Mouse (Mus musculus) CH12.LX (cell line): ENCODE measurements around the gene Med15. TPM values are rescaled to one million over a fixed set of nuclear protein-coding genes. Genes with fewer than 3 reads are reported as not detected.

Experiments
- DNase-seq: peaks from one replicate; pipeline ENCODE4 v3.0.0-alpha.2; 2013; ENCODE audit errors: extremely low read depth
- H3K27ac ChIP-seq: 2 replicates; pipeline ENCODE4 v1.5.1; 2012; ENCODE audit warnings: low read depth, mild to moderate bottlenecking, control low read depth, moderate library complexity; ENCODE audit not compliant: insufficient read depth
- H3K27me3 ChIP-seq: replicated peaks from 2 replicates; pipeline ENCODE3; 2012; ENCODE audit warnings: inconsistent platforms
- H3K36me3 ChIP-seq, 2 experiments: replicated peaks in 1 of 2; 2 replicates each; pipeline versions ENCODE3 to v1.6.1; 2012; ENCODE audit warnings: inconsistent platforms in 1 of 2, low read length in 1 of 2, mild to moderate bottlenecking in 1 of 2, mixed read lengths in 1 of 2, moderate library complexity in 1 of 2; ENCODE audit not compliant: control insufficient read depth in 1 of 2, insufficient read depth in 1 of 2
- H3K4me1 ChIP-seq, 2 experiments: 2 replicates each; pipeline ENCODE4 v1.6.1; 2012; ENCODE audit warnings: inconsistent platforms in 1 of 2, moderate library complexity in 1 of 2; ENCODE audit not compliant: insufficient read depth in 2 of 2, control insufficient read depth in 1 of 2
- H3K4me2 ChIP-seq: 2 replicates; pipeline ENCODE4 v1.6.1; 2012; ENCODE audit warnings: low read depth, mild to moderate bottlenecking, control low read depth; ENCODE audit not compliant: poor library complexity, insufficient read depth, severe bottlenecking
- H3K4me3 ChIP-seq, 3 experiments: fragments of 150-350 bp in 1 of 3; sonication (generic) in 1 of 3; replicated peaks in 1 of 3; 2 replicates each; pipeline versions ENCODE3 to v1.5.1; 2011 to 2012; ENCODE audit warnings: low read depth in 2 of 3, low read length in 2 of 3, mild to moderate bottlenecking in 2 of 3, moderate library complexity in 2 of 3, control low read depth in 1 of 3, improper control_type of control experiment in 1 of 3, inconsistent platforms in 1 of 3, mixed read lengths in 1 of 3; ENCODE audit not compliant: poor library complexity in 1 of 3
- H3K79me2 ChIP-seq: replicated peaks from 2 replicates; pipeline ENCODE4 v1.6.1; 2012; ENCODE audit warnings: mild to moderate bottlenecking, moderate library complexity; ENCODE audit not compliant: control insufficient read depth, poor library complexity, insufficient read depth, severe bottlenecking; ENCODE audit errors: extremely low read depth
- H3K9ac ChIP-seq: 2 replicates; pipeline ENCODE4 v1.6.1; 2012; ENCODE audit warnings: low read depth, mild to moderate bottlenecking, control low read depth, moderate library complexity; ENCODE audit not compliant: insufficient read depth
- H3K9me3 ChIP-seq: replicated peaks from 2 replicates; pipeline ENCODE3; 2012; ENCODE audit warnings: low read length, inconsistent platforms, mixed read lengths
- CHD1 ChIP-seq: IDR thresholded peaks from 2 replicates; pipeline ENCODE4 v1.6.1; 2012; ENCODE audit warnings: low read depth, low read length, improper control_type of control experiment, inconsistent platforms
- CHD2 ChIP-seq: IDR thresholded peaks from 2 replicates; pipeline ENCODE4 v1.6.1; 2011; ENCODE audit warnings: low read length, improper control_type of control experiment
- CTCF ChIP-seq, 2 experiments: IDR thresholded peaks in 1 of 2; conservative IDR thresholded peaks in 1 of 2; 2 replicates each; pipeline ENCODE4 v1.5.1; 2011 to 2012; ENCODE audit warnings: low read depth in 2 of 2, low read length in 2 of 2, improper control_type of control experiment in 1 of 2, inconsistent platforms in 1 of 2, mild to moderate bottlenecking in 1 of 2, moderate library complexity in 1 of 2
- E2F4 ChIP-seq: IDR thresholded peaks from 2 replicates; pipeline ENCODE4 v1.6.1; 2011; ENCODE audit warnings: low read depth, low read length, improper control_type of control experiment; ENCODE audit not compliant: insufficient replicate concordance
- EP300 ChIP-seq: IDR thresholded peaks from 2 replicates; pipeline ENCODE4 v1.6.1; 2011; ENCODE audit warnings: low read length, improper control_type of control experiment
- ETS1 ChIP-seq: conservative IDR thresholded peaks from 2 replicates; pipeline ENCODE4 v1.6.1; 2012; ENCODE audit warnings: low read depth, mild to moderate bottlenecking, inconsistent platforms, low read length, improper control_type of control experiment, moderate library complexity
- HCFC1 ChIP-seq: IDR thresholded peaks from 2 replicates; pipeline ENCODE4 v1.6.1; 2012; ENCODE audit warnings: low read depth, mild to moderate bottlenecking, inconsistent platforms, low read length, improper control_type of control experiment
- IRF4 ChIP-seq: IDR thresholded peaks from 2 replicates; pipeline ENCODE4 v1.6.1; 2014; ENCODE audit warnings: low read depth, mild to moderate bottlenecking, inconsistent platforms, low read length, improper control_type of control experiment
- JUND ChIP-seq: conservative IDR thresholded peaks from 2 replicates; pipeline ENCODE4 v1.6.1; 2011; ENCODE audit warnings: low read depth, low read length, improper control_type of control experiment
- KAT2A ChIP-seq: IDR thresholded peaks from 2 replicates; pipeline ENCODE4 v1.6.1; 2012; ENCODE audit warnings: low read length, improper control_type of control experiment, inconsistent platforms; ENCODE audit not compliant: insufficient replicate concordance
- MAX ChIP-seq: IDR thresholded peaks from 2 replicates; pipeline ENCODE4 v1.6.1; 2011; ENCODE audit warnings: low read length, improper control_type of control experiment
- MXI1 ChIP-seq: IDR thresholded peaks from 2 replicates; pipeline ENCODE4 v1.6.1; 2011; ENCODE audit warnings: mild to moderate bottlenecking, low read depth, low read length, improper control_type of control experiment
- MYC ChIP-seq: IDR thresholded peaks from 2 replicates; pipeline ENCODE4 v1.6.1; 2011; ENCODE audit warnings: low read depth, mild to moderate bottlenecking, improper control_type of control experiment, low read length
- NELFE ChIP-seq: IDR thresholded peaks from 2 replicates; pipeline ENCODE4 v1.6.1; 2011; ENCODE audit warnings: low read depth, low read length, improper control_type of control experiment
- POLR2AphosphoS2 ChIP-seq: IDR thresholded peaks from 2 replicates; pipeline ENCODE4 v1.6.1; 2011; ENCODE audit warnings: low read depth, low read length, improper control_type of control experiment
- RAD21 ChIP-seq: IDR thresholded peaks from 2 replicates; pipeline ENCODE4 v1.6.1; 2011; ENCODE audit warnings: low read depth, mild to moderate bottlenecking, low read length, improper control_type of control experiment, moderate library complexity
- RCOR1 ChIP-seq: conservative IDR thresholded peaks from 2 replicates; pipeline ENCODE4 v1.6.1; 2012; ENCODE audit warnings: low read depth, mild to moderate bottlenecking, inconsistent platforms, low read length, improper control_type of control experiment
- TBP ChIP-seq: conservative IDR thresholded peaks from 2 replicates; pipeline ENCODE4 v1.6.1; 2011; ENCODE audit warnings: low read depth, low read length, improper control_type of control experiment
- TCF12 ChIP-seq: IDR thresholded peaks from 2 replicates; pipeline ENCODE4 v1.6.1; 2014; ENCODE audit warnings: low read depth, mild to moderate bottlenecking, inconsistent platforms, low read length, improper control_type of control experiment
- USF1 ChIP-seq: IDR thresholded peaks from 2 replicates; pipeline ENCODE4 v1.6.1; 2014; ENCODE audit warnings: low read depth, mild to moderate bottlenecking, inconsistent platforms, low read length, improper control_type of control experiment
- ZNF384 ChIP-seq: IDR thresholded peaks from 2 replicates; pipeline ENCODE4 v1.6.1; 2012; ENCODE audit warnings: low read depth, low read length, improper control_type of control experiment, inconsistent platforms
- dilution Hi-C: fragments of 300-500 bp; cut with MboI; formaldehyde crosslinking; loops from 2 replicates; pipeline ENCODE4 v1.14.3; 2020; ENCODE audit warnings: low sequenced_read_pairs; ENCODE audit not compliant: extremely low pct_unique_long_range_greater_than_20kb, extremely low pct_ligation_motif_present
- in situ Hi-C: fragments of 300-500 bp; cut with MboI; formaldehyde crosslinking; loops from 3 replicates; pipeline ENCODE4 v1.14.3; 2019; ENCODE audit warnings: low sequenced_read_pairs, low pct_ligation_motif_present, low pct_unique_long_range_greater_than_20kb, mixed read lengths
- polyA plus RNA-seq: library from polyadenylated mRNA; unstranded; fragments of >175 nt; gene quantifications from 2 replicates; pipeline ENCODE4 v1.2.1, GENCODE M21; 2012; ENCODE audit warnings: low read depth; ENCODE audit not compliant: insufficient read length
- total RNA-seq, 2 experiments: library from RNA; depleted of rRNA; stranded (reverse); fragments of 300-350 nt in 1 of 2; fragments of >200 nt in 1 of 2; gene quantifications; 2 replicates each; pipeline ENCODE4 v1.2.3; 2012 to 2014

Gene Med15
- total and polyA plus RNA-seq, 3 experiments = 20.1 to 78.1 (median 42.6) TPM

DNA sequence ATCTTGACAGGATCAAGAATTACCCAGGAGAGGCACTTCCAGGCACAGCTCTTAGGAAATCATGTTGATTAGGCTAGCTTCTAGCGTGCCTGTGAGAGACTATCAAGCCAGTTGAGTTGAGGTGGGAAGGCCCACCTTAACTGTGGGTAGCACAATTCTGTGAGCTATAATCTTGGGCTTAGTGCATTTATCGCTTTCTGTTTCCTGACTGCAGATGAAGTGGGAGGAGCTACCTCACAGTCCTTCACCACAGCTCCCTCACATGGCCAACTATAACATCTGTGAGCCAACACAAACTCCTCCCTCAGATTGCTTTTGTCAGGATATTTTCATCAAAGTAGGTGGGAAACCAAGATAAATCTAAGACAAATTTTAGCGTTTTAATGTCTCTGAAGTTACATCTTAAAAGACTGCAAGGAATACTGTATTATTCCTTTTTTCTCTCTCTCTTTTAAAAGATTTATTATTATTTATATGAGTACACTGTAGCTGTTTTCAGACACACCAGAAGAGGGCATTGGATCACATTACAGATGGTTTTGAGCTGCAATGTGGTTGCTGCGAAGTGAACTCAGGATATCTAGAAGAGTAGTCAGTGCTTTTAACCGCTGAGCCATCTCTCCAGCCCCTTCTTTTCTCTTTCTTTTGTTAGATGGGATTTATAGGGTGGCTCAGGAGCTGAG is 5.4 kb downstream of the Med15 start (continued):
- peak in 1 of 2 experiments; percentile 90; a peak in 2 of 4 replicates for TF ChIP-seq CTCF (conservative IDR thresholded peaks at IDR 0.05 in 1 of 2, IDR thresholded peaks at IDR 0.05 in 1 of 2; ENCODE audit: low read depth in 2 of 2, low read length in 2 of 2)
- no peak for TF ChIP-seq ZNF384
- 0 out of 2 replicates have a peak, but pooled peaks have one; percentile 33 for TF ChIP-seq TCF12
- no peak for TF ChIP-seq USF1
- no peak for TF ChIP-seq MXI1
- TF ChIP-seq RAD21 = peak; percentile 48
- no peak for TF ChIP-seq HCFC1
- TF ChIP-seq MAX = no peak
- no peak for TF ChIP-seq JUND
- TF ChIP-seq TBP = peak; percentile 70; the same call in 1 of the 2 replicates
- TF ChIP-seq POLR2AphosphoS2 = no peak

- in situ Hi-C loops (no loop called here), dilution Hi-C loops (no loop called here)
- no peak overlapping the region for H3K4me2 ChIP-seq
- peaks cover 0 to 9% of the 10 kb centered on the region in 2 experiments for H3K36me3 ChIP-seq
- peaks cover 30% of the 10 kb centered on the region for H3K79me2 ChIP-seq
- no peak overlapping the region for H3K9ac ChIP-seq
- TF ChIP-seq ZNF384 (0 out of 2 replicates have a peak, but pooled peaks have one; percentile 37), USF1 (no peak)
- H3K27me3 ChIP-seq = no peaks in the 10 kb centered on the region
- no peaks in the 10 kb centered on the region for H3K9me3 ChIP-seq
- H3K27ac ChIP-seq = no peak overlapping the region
- peak overlapping the region in 1 of 3 experiments; percentile 9 for H3K4me3 ChIP-seq
- DNase-seq = no peak
- peaks cover 10 to 27% of the 10 kb centered on the region in 2 experiments for H3K4me1 ChIP-seq
These were observed 8.2 kb downstream of the Med15 start for GRCm38 (mm10) chr16:17724448-17724847.

DNA sequence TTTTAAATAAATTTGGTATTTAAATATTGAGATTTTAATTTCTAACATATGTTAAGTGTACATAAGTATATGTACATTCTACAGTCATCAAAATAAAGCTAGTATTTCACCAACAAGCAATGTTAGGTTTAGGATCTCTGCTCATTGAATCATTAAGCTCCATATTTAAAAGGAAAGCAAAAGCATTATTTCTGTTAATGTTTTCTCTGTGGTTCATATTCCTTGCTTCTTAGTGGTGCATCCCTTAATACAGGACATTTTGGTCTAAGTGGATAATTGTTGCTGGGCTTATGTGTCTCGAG is 9.4 kb downstream of the Med15 start:
- Histone ChIP-seq H3K27me3 (no peaks in the 10 kb centered on the region), H3K4me2 (no peak overlapping the region; the same call in 1 of the 2 replicates), H3K36me3 (peaks cover 0 to 14% of the 10 kb centered on the region in 2 experiments), H3K27ac (no peak overlapping the region), H3K4me1 (peaks cover 10 to 31% of the 10 kb centered on the region in 2 experiments), H3K79me2 (peaks cover 41% of the 10 kb centered on the region), H3K9ac (no peak overlapping the region; the same call in 1 of the 2 replicates), H3K9me3 (no peaks in the 10 kb centered on the region), H3K4me3 (peak overlapping the region in 2 of 3 experiments; percentile 50 to 75)
- dilution Hi-C loops = no loop called here
- 0 out of 2 replicates have a peak, but pooled peaks have one; percentile 21 for TF ChIP-seq ETS1
- 0 out of 2 replicates have a peak, but pooled peaks have one; percentile 10 for TF ChIP-seq IRF4
- no peak; the same call in 1 of the 2 replicates for TF ChIP-seq NELFE
- TF ChIP-seq E2F4 = 0 out of 2 replicates have a peak, but pooled peaks have one; percentile 45
- TF ChIP-seq RCOR1 = 0 out of 2 replicates have a peak, but pooled peaks have one; percentile 42
- peak; percentile 29; the same call in 1 of the 2 replicates for TF ChIP-seq ZNF384
- TF ChIP-seq MAX = peak; percentile 44; the same call in 1 of the 2 replicates
- no peak for TF ChIP-seq CHD1
- TF ChIP-seq MYC = peak; percentile 26; the same call in 1 of the 2 replicates
- TF ChIP-seq TCF12 = 0 out of 2 replicates have a peak, but pooled peaks have one; percentile 23
- no peak for TF ChIP-seq CHD2
- 0 out of 2 replicates have a peak, but pooled peaks have one; percentile 60 for TF ChIP-seq KAT2A
- TF ChIP-seq EP300 = peak; percentile 52
- in situ Hi-C loops = no loop called here
- no peak for DNase-seq
